Mouse (Mus musculus) T-cell, adult 66 days (primary cell): ENCODE measurements around the gene 1810043G02Rik. TPM values are rescaled to one million over a fixed set of nuclear protein-coding genes. Genes with fewer than 3 reads are reported as not detected.

Experiments used
- total RNA-seq, 2 experiments: library from RNA; stranded (reverse); gene quantifications; 3 replicates in 1 of 2; 4 replicates in 1 of 2; pipeline ENCODE4 v1.2.4; 2023

Gene 1810043G02Rik
- total RNA-seq, result 10 to 100 TPM in 1 of 2 experiments, 1 to 10 TPM in 1; 5.7 to 11.2 TPM

DNA sequence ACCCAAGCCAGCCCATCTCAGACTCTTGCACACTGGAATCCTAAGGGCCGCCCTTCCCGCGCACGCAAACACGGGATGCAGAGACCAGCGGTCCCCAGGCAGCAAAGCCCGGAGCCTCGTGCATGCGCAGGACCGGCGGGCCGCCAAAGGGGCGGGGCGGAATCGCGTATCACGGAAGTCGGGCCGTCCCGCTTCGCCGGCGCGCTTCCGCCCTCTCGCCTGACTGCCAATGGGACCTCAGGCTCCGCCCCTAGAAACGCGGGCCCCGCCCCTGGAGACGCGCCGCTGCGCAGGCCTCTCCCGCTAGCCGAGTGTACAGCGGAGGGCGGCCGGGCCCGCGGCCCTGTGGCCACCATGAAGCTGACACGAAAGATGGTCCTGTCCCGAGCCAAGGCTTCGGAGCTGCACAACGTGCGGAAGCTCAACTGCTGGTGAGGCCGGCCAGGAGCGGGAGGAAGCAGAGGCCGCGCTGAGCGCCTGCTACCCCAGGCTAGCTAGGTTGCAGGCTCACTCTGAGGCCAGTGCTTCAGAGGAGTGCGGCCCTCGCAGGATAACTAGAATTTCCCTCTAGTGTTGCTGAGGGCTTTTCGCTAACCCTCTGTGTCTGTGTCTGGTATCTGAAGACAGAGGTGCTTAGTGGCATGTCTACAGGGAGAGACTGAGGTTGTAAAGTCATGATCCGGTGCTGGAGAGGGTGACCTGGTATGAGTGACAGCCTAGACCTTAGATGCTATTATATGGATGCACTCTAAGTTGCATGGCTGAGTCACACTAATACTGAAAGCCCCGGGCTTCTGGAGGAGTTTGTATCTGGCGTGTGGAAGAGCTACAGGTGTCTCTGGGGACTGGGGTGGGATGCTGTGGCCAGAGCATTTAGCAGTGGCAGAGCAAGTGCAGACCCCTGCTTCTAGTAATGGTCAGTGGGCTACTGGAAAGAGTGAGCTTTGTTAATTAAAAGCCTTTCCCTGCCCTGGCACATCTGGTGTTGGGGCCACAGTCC is at the start of gene 1810043G02Rik:
Gene 1810043G02Rik, plus strand, starts transcription at position 174 of the 1,000 bp plus-strand sequence.

DNA sequence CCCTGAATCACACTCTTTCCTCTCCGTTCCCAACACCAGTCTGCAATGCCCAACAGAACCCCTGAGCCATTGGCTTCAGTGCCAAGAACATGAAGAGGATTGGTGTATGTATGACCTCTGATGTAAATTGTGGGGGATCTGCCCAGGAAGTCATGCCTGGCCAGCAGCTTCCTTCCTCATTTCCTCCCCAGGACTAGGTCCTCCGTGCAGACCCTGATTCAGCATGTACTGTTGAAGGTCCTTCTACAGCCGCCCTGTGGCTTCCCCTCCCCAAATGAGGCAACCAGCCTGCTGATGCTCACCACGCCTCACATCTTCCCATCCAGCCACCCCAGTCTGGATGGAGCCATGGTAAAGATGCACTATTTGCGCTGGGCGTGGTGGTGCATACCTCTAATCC is 7.8 kb upstream of the 1810043G02Rik start, which contains the start of gene Trpm2:
Gene Trpm2, minus strand, starts transcription at position 83 of the 400 bp plus-strand sequence.

DNA sequence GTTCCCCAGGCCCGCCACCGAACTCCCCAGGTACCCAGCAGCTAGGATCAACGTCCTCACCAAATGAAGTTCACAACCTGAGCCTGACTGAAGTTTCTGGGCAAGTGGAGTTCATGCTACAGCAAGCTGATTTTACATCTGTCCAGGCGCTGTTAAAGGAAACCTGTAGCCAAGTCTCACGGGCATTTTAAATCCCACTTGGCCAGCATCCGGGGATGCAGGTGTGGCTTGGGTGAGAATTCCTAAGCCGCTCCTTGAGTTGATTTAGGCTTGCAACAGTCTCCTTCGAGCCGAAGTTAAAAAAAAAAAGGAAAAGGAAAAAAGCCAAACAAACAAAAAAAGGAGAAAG is 31.6 kb downstream of the 1810043G02Rik start, which contains the start of gene Pfkl:
Gene Pfkl, minus strand, starts transcription at position 139 of the 349 bp plus-strand sequence.

Other genes starting within 250 kb of the 1810043G02Rik start
- gene Gm18596, start 235.9 kb upstream of the 1810043G02Rik start, total RNA-seq, result not detected
- gene Gm9736, start 227.2 kb upstream of the 1810043G02Rik start, total RNA-seq, result not detected
- gene Gm3233, start 218.8 kb upstream of the 1810043G02Rik start, total RNA-seq, result not detected
- not detected for gene Gm3238, start 207.2 kb upstream of the 1810043G02Rik start, total RNA-seq
- not detected for gene Gm7138, start 201.6 kb upstream of the 1810043G02Rik start, total RNA-seq
- gene Gm3250, start 196.0 kb upstream of the 1810043G02Rik start, total RNA-seq, result not detected
- not detected for gene Gm7137, start 190.3 kb upstream of the 1810043G02Rik start, total RNA-seq
- gene Gm9639, start 183.4 kb upstream of the 1810043G02Rik start, total RNA-seq, result not detected
- not detected for gene Gm19668, start 179.4 kb upstream of the 1810043G02Rik start, total RNA-seq
- not detected for gene Gm9507, start 166.7 kb upstream of the 1810043G02Rik start, total RNA-seq
- gene Gm2696, start 163.8 kb upstream of the 1810043G02Rik start, total RNA-seq, result not detected
- gene Krtap10-4, start 151.4 kb upstream of the 1810043G02Rik start, total RNA-seq, result not detected
- gene Krtap10-10, start 142.6 kb upstream of the 1810043G02Rik start, total RNA-seq, result not detected
- not detected for gene Gm36176, start 131.7 kb upstream of the 1810043G02Rik start, total RNA-seq
- not detected for gene Gm10318, start 125.7 kb upstream of the 1810043G02Rik start, total RNA-seq
- gene Gm3285, start 116.5 kb upstream of the 1810043G02Rik start, total RNA-seq, result not detected
- not detected for gene Lrrc3, start 76.0 kb upstream of the 1810043G02Rik start, total RNA-seq
- 1 to 10 TPM; 2.1 to 2.3 TPM for gene Trpm2, start 8.0 kb upstream of the 1810043G02Rik start, total RNA-seq
- 100 to 1,000 TPM in 1 of 2 experiments, 10 to 100 TPM in 1; 93.0 to 116 TPM for gene Pfkl, start 31.6 kb downstream of the 1810043G02Rik start, total RNA-seq
- not detected for gene Dnmt3l, start 63.4 kb downstream of the 1810043G02Rik start, total RNA-seq
- gene Aire, start 65.1 kb downstream of the 1810043G02Rik start, total RNA-seq, result not detected
- 1 to 10 TPM; 5.5 to 6.9 TPM for gene Icosl, start 90.8 kb downstream of the 1810043G02Rik start, total RNA-seq
- 10 to 100 TPM; 53.0 to 58.6 TPM for gene D10Jhu81e, start 191.3 kb downstream of the 1810043G02Rik start, total RNA-seq
- 10 to 100 TPM; 28.4 TPM for gene Pwp2, start 206.6 kb downstream of the 1810043G02Rik start, total RNA-seq